Mouse (Mus musculus) small intestine, adult 2 months (tissue): ENCODE measurements around the gene Eya2. TPM values are rescaled to one million over a fixed set of nuclear protein-coding genes. Genes with fewer than 3 reads are reported as not detected.
A peak's percentile ranks its signal among the peaks of the same experiment; 100 is the strongest.

ENCODE experiments used
- H3K27ac ChIP-seq: fragments of 200-500 bp; 2 replicates; pipeline ENCODE4 v1.5.1; 2012; ENCODE audit warnings: low read depth, low read length, control low read depth, inconsistent platforms; ENCODE audit not compliant: insufficient read depth
- H3K27me3 ChIP-seq: fragments of 200-500 bp; 2 replicates; pipeline ENCODE4 v1.6.1; 2012; ENCODE audit warnings: mild to moderate bottlenecking, moderate library complexity, low read length, inconsistent platforms; ENCODE audit not compliant: control insufficient read depth, insufficient read depth
- H3K36me3 ChIP-seq: fragments of 200-500 bp; 2 replicates; pipeline ENCODE4 v1.6.1; 2012; ENCODE audit warnings: mild to moderate bottlenecking, low read length, control low read depth, inconsistent platforms; ENCODE audit not compliant: control insufficient read depth, insufficient read depth
- H3K4me1 ChIP-seq: fragments of 200-500 bp; 2 replicates; pipeline ENCODE4 v1.6.1; 2012; ENCODE audit warnings: low read length, inconsistent platforms, mixed read lengths; ENCODE audit not compliant: control insufficient read depth, insufficient read depth, insufficient read length
- H3K4me3 ChIP-seq: fragments of 200-500 bp; 2 replicates; pipeline ENCODE4 v1.5.1; 2012; ENCODE audit warnings: low read depth, mild to moderate bottlenecking, control low read depth, inconsistent platforms, low read length, moderate library complexity
- CTCF ChIP-seq: fragments of 200-500 bp; IDR thresholded peaks from 2 replicates; pipeline ENCODE4 v1.5.1; 2012; ENCODE audit warnings: low read depth, mild to moderate bottlenecking, control low read depth, inconsistent platforms, low read length, moderate library complexity, mixed read lengths; ENCODE audit not compliant: insufficient replicate concordance, insufficient read length; ENCODE audit errors: extremely low read depth
- POLR2A ChIP-seq: fragments of 200-500 bp; IDR thresholded peaks from 2 replicates; pipeline ENCODE4 v1.6.1; 2012; ENCODE audit warnings: low read depth, mild to moderate bottlenecking, control low read depth, inconsistent platforms, low read length, moderate library complexity
- WGBS: fragments of 180-500 bp; shearing (Covaris S2); methylation state at CpG from one replicate; pipeline ENCODE4 v1.1.7; 2018; 5-methylcytosine and 5-hydroxymethylcytosine counted together
- polyA plus RNA-seq: library from polyadenylated mRNA; depleted of rRNA; stranded (reverse); fragments of >200 nt; gene quantifications from 2 replicates; pipeline ENCODE4 v1.2.3, GENCODE M21; 2012

Eya2 gene
- polyA plus RNA-seq, 1 experiment, result 0.93 TPM

DNA sequence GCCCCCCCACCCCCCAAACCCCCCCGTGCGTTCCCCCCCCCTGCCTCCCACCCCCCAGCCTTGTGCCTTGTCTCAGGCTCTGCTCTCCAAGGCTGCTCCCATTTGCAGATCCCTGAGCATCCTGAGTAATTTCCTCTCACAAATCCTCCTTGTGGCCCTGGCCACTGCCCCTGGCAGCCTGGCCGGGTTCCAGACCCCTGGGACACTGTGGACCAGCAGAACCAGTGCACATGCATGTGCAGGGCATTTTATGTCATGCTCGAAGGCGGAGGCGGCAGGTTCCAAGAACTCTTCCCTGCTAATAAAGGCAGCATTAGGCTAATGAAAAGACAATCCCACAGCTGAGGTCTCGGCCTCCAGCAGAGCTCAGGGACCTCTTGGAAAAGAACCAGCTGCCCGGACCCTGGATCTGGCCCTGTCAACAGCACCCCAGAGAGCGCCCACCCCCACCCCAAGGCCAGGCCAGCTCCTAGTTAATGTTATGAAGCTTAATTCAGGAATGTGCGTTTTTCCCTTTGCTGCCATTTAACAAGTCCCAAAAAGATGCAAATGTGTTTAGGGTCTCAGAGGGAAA is 174.6 kb downstream of the Eya2 start:
- no peak overlapping the region for H3K27ac ChIP-seq
- no peaks in the 10 kb centered on the region for H3K27me3 ChIP-seq
- 81% methylated on average over 8 of the region's 10 CpGs for WGBS
- H3K4me3 ChIP-seq, result no peak overlapping the region
- H3K4me1 ChIP-seq, result no peaks in the 10 kb centered on the region
- TF ChIP-seq POLR2A, result no peak
- no peak for TF ChIP-seq CTCF
- no peaks in the 10 kb centered on the region for H3K36me3 ChIP-seq

DNA sequence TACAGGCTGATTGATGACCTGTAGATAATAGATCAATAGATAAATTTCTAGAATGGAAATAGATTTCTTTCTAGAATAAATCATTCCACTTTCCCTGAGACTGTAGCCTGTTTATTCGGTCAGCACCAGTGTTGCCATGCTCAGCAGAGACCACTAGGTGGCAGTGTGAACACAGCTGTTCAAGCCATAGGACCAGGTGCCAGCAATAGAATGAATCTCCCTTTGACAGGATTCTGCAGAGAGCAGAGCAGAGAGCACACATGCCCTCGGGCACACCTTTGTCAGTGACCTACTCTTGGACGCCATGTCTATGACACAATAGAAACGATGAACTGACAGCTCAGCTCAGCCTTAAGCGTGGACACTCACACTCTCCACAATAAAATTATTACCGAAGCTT is 184.1 kb downstream of the Eya2 start:
- Histone ChIP-seq H3K27ac (no peak overlapping the region), H3K4me3 (no peak overlapping the region), H3K27me3 (no peaks in the 10 kb centered on the region), H3K36me3 (peaks cover 4% of the 10 kb centered on the region; the same call in 1 of the 2 replicates), H3K4me1 (no peaks in the 10 kb centered on the region)
- TF ChIP-seq POLR2A (no peak), CTCF (peak; percentile 89; the same call in 1 of the 2 replicates)
- 21% methylated on average over 6 of the region's 6 CpGs for WGBS

DNA sequence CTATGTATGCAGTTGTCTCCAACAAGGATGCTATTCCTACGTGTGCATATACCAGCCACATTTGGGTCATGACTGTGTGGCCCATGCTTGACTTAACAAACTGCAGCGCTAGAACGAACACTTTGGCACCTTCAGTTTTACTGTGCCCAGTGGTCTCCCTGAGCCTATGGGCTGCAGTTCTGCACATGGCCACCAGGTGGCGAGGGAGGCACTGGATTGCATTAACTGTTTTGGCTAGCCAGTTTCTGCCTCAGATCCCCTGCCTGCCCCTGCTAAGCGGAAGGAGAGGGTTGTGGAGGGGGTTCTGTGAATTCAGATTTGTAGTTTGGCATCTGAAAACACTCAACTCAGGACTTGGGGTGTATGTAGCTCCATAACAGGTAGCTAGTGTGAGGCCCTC is 187.5 kb downstream of the Eya2 start:
- Histone ChIP-seq H3K27me3 (no peaks in the 10 kb centered on the region), H3K36me3 (peaks cover 19% of the 10 kb centered on the region), H3K4me3 (no peak overlapping the region), H3K4me1 (no peaks in the 10 kb centered on the region), H3K27ac (no peak overlapping the region)
- TF ChIP-seq POLR2A, result no peak
- peak; percentile 96 for TF ChIP-seq CTCF
- WGBS, result 36% methylated on average over 5 of the region's 5 CpGs

DNA sequence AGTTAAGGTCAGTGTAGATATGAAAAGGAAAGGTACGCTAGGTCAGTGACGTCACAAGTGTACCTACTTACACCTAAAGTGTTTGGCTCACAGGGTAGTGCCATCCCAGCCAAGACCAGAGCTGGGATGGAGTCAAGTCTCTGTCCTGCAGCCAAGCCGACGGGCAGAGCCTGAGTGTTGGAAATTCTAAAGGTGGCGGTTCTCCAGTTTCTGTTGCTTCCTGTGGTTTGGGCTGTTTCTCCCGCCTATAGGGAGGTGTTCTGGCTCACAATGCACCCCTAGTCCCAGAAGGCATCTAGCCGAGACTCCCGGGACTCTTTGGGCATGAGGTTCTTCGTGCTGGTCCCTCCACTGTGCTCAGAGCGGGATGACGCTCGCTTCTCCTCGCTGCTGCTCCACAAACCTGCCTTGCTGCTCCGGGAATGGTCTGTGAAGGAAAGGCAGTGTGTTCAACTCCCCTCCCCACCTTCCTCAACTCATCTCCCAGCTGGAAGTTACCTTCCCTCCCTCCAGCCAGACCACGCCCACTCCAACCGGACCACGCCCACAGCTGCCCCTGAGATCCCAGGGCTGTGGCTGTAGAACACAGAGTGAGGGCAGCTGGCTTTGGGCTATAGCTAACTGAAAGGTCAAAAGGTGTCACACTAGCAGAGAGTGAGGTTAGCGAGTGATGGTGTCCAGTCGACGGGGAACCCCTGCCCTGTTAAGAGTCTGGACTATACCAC is 190.6 kb downstream of the Eya2 start:
- TF ChIP-seq CTCF (no peak), POLR2A (no peak)
- no peak overlapping the region for H3K27ac ChIP-seq
- H3K36me3 ChIP-seq, result peaks cover 44% of the 10 kb centered on the region
- no peaks in the 10 kb centered on the region for H3K4me1 ChIP-seq
- no peak overlapping the region for H3K4me3 ChIP-seq
- 90% methylated on average over 20 of the region's 20 CpGs for WGBS
- H3K27me3 ChIP-seq, result no peaks in the 10 kb centered on the region

- TF ChIP-seq CTCF, result no peak
- peaks cover 50% of the 10 kb centered on the region for H3K36me3 ChIP-seq
- no peaks in the 10 kb centered on the region for H3K27me3 ChIP-seq
- H3K4me1 ChIP-seq, result no peaks in the 10 kb centered on the region
- H3K27ac ChIP-seq, result no peak overlapping the region
- 88% methylated on average over 1 of the region's 1 CpGs for WGBS
- H3K4me3 ChIP-seq, result no peak overlapping the region
Observed at GRCm38 (mm10) chr2:165786467-165786866, 191.6 kb downstream of the Eya2 start.

- TF ChIP-seq POLR2A, result no peak
- H3K4me1 ChIP-seq, result no peaks in the 10 kb centered on the region
- 40% methylated on average over 11 of the region's 11 CpGs for WGBS
- H3K27ac ChIP-seq, result no peak overlapping the region
- no peak overlapping the region for H3K4me3 ChIP-seq
- H3K27me3 ChIP-seq, result no peaks in the 10 kb centered on the region
- peaks cover 61% of the 10 kb centered on the region for H3K36me3 ChIP-seq
Observed at GRCm38 (mm10) chr2:165788005-165788404, 193.2 kb downstream of the Eya2 start.

GRCm38 (mm10) chr2:165788796-165789195 is 194.0 kb downstream of the Eya2 start:
- Histone ChIP-seq H3K27me3 (no peaks in the 10 kb centered on the region), H3K36me3 (peaks cover 64% of the 10 kb centered on the region), H3K4me3 (no peak overlapping the region), H3K4me1 (no peaks in the 10 kb centered on the region), H3K27ac (no peak overlapping the region)
- no peak for TF ChIP-seq CTCF
- TF ChIP-seq POLR2A, result no peak
- 91% methylated on average over 9 of the region's 9 CpGs for WGBS
